Mouse (Mus musculus): ENCODE data around the gene Utrn. TPM values are rescaled to one million over a fixed set of nuclear protein-coding genes. Genes with fewer than 3 reads are reported as not detected.
"Not testable (repeated sequence)": the region's sequence is repeated elsewhere in the genome, so short reads cannot be mapped to it uniquely, and the experiment has no call there.

Utrn gene
- total RNA-seq, 2 experiments from 2014 or later = 73.1 to 79.5 TPM

GRCm38 (mm10) chr10:12607180-12607579 lies 262.0 kb downstream of the Utrn start:
- DNase-seq (ENCODE audit: low spot score in 2 of 2) = not testable (repeated sequence)

- no peak for DNase-seq (ENCODE audit: low spot score in 2 of 2)
These were observed 273.8 kb downstream of the Utrn start for GRCm38 (mm10) chr10:12595379-12595778.

GRCm38 (mm10) chr10:12594958-12595357 lies 274.2 kb downstream of the Utrn start:
- DNase-seq (ENCODE audit: low spot score in 2 of 2) = no peak

GRCm38 (mm10) chr10:12593071-12593470 lies 276.1 kb downstream of the Utrn start:
- DNase-seq (ENCODE audit: low spot score in 2 of 2) = no peak

GRCm38 (mm10) chr10:12591946-12592345 lies 277.2 kb downstream of the Utrn start:
- DNase-seq (ENCODE audit: low spot score in 2 of 2) = no peak

- no peak for DNase-seq (ENCODE audit: low spot score in 2 of 2)
These were observed 281.1 kb downstream of the Utrn start for GRCm38 (mm10) chr10:12588051-12588450.

GRCm38 (mm10) chr10:12587318-12587717 lies 281.8 kb downstream of the Utrn start:
- no peak for DNase-seq (ENCODE audit: low spot score in 2 of 2)

GRCm38 (mm10) chr10:12586825-12587224 lies 282.3 kb downstream of the Utrn start:
- no peak for DNase-seq (ENCODE audit: low spot score in 2 of 2)

GRCm38 (mm10) chr10:12586200-12586599 lies 283.0 kb downstream of the Utrn start:
- no peak for DNase-seq (ENCODE audit: low spot score in 2 of 2)

GRCm38 (mm10) chr10:12583473-12583872 lies 285.7 kb downstream of the Utrn start:
- no peak for DNase-seq (ENCODE audit: low spot score in 2 of 2)

- DNase-seq (ENCODE audit: low spot score in 2 of 2) = no peak
These were observed 290.1 kb downstream of the Utrn start for GRCm38 (mm10) chr10:12579048-12579447.

GRCm38 (mm10) chr10:12575849-12576435 lies 293.2 kb downstream of the Utrn start:
- no peak for DNase-seq (ENCODE audit: low spot score in 2 of 2)

- no peak for DNase-seq (ENCODE audit: low spot score in 2 of 2)
These were observed 294.4 kb downstream of the Utrn start for GRCm38 (mm10) chr10:12574760-12575159.

- DNase-seq (ENCODE audit: low spot score in 2 of 2) = no peak
These were observed 295.6 kb downstream of the Utrn start for GRCm38 (mm10) chr10:12573601-12574000.

GRCm38 (mm10) chr10:12572759-12573158 lies 296.4 kb downstream of the Utrn start:
- DNase-seq (ENCODE audit: low spot score in 2 of 2) = no peak

GRCm38 (mm10) chr10:12564425-12564824 lies 304.7 kb downstream of the Utrn start:
- no peak for DNase-seq (ENCODE audit: low spot score in 2 of 2)

- no peak for DNase-seq (ENCODE audit: low spot score in 2 of 2)
These were observed 310.4 kb downstream of the Utrn start for GRCm38 (mm10) chr10:12558810-12559209.

- DNase-seq (ENCODE audit: low spot score in 2 of 2) = no peak
These were observed 315.0 kb downstream of the Utrn start for GRCm38 (mm10) chr10:12554090-12554718.

GRCm38 (mm10) chr10:12552890-12553278 lies 316.3 kb downstream of the Utrn start:
- DNase-seq (ENCODE audit: low spot score in 2 of 2) = no peak

- DNase-seq (ENCODE audit: low spot score in 2 of 2) = no peak
These were observed 316.8 kb downstream of the Utrn start for GRCm38 (mm10) chr10:12552196-12552889.

GRCm38 (mm10) chr10:12551735-12552134 lies 317.4 kb downstream of the Utrn start:
- no peak for DNase-seq (ENCODE audit: low spot score in 2 of 2)

GRCm38 (mm10) chr10:12549945-12550540 lies 319.1 kb downstream of the Utrn start:
- no peak for DNase-seq (ENCODE audit: low spot score in 2 of 2)

Measured in adrenal gland, adult 18-20 months (tissue).